Mouse (Mus musculus) duodenum, adult 2 months (tissue): ENCODE measurements around the gene Spaar. TPM values are rescaled to one million over a fixed set of nuclear protein-coding genes. Genes with fewer than 3 reads are reported as not detected.

ENCODE experiments used
- polyA plus RNA-seq: library from polyadenylated mRNA; depleted of rRNA; stranded (reverse); fragments of >200 nt; gene quantifications from 2 replicates; pipeline ENCODE4 v1.2.3, GENCODE M21; 2012; ENCODE audit warnings: low replicate concordance; rRNA removed

The Spaar gene
- 0.65 and 0.94 TPM in 2 replicates for polyA plus RNA-seq

GRCm38 (mm10) chr4:43729794-43730550, at the start of gene Spaar:
Gene Spaar (plus strand): TSS chr4:43730034.

GRCm38 (mm10) chr4:43700707-43701106, 29.1 kb upstream of the Spaar start, which contains the start of gene Olfr70:
Gene Olfr70 (minus strand): TSS chr4:43700807.

DNA sequence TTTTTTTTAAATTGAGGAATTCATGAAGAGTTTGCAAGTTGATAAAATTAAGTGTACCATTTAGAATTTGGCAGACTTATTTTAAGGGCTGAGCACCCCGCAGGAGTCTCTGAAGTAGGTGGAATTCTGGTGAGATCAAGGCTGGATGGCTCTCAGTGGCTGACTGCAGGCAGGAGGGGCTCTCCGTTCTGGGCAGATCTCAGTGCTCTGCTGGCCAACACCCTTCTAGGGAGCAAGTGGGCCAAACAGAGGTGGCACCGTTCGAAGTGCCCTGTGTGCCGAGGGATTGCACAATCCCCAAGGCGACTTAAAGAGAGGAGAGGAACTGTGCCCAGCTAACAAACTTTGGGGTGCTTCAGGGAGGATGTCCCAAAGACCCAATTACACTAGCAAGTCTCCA, 20.0 kb upstream of the Spaar start, which contains the start of gene Olfr71:
TSS of gene Olfr71 (minus strand) at position 387 of the 400 bp plus-strand sequence.

DNA sequence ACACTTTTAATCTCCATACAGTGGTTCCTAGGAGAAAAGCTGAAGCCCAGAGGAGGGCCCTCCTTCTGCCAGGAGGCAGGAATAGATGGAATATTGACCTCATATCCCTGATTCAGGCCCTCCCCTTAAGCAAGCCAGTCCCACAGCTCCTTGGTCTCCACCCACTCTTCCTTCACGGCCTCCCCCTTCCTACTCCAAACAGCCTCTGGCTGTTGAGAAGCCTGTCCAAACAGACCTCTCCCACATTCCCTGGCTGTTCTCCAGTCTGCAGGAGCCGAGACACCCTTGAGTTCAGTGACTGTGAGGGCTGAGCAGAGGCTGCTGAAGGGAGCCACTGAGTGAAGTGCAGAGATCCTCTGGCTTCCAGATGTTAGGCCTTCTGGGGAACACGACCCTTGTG, 2.8 kb upstream of the Spaar start, which contains the start of gene Hrct1:
TSS of gene Hrct1 (plus strand) at position 194 of the 400 bp plus-strand sequence.

GRCm38 (mm10) chr4:43770909-43771308, 41.1 kb downstream of the Spaar start, which contains the start of gene Olfr159:
Gene Olfr159 (minus strand): TSS chr4:43771009.

Other genes starting within 250 kb of the Spaar start
- gene Sit1, start 246.3 kb upstream of the Spaar start, polyA plus RNA-seq: 1.0 and 1.3 TPM in 2 replicates
- gene Ccdc107, start 237.1 kb upstream of the Spaar start, polyA plus RNA-seq: 470 and 876 TPM in 2 replicates
- gene Arhgef39, start 230.3 kb upstream of the Spaar start, polyA plus RNA-seq: 41.0 and 46.8 TPM in 2 replicates
- gene Car9, start 223.1 kb upstream of the Spaar start, polyA plus RNA-seq: 55.7 and 182 TPM in 2 replicates
- gene Tpm2, start 206.3 kb upstream of the Spaar start, polyA plus RNA-seq: 26.4 and 45.4 TPM in 2 replicates
- 123 and 169 TPM in 2 replicates for gene Creb3, start 167.7 kb upstream of the Spaar start, polyA plus RNA-seq
- gene Tln1, start 167.3 kb upstream of the Spaar start, polyA plus RNA-seq: 45.3 and 46.9 TPM in 2 replicates
- 27.0 and 43.1 TPM in 2 replicates for gene Rgp1, start 151.3 kb upstream of the Spaar start, polyA plus RNA-seq
- 6.5 and 8.3 TPM in 2 replicates for gene Gba2, start 151.2 kb upstream of the Spaar start, polyA plus RNA-seq
- 0.26 TPM in 1 of 2 replicates, not detected in the other for gene Msmp, start 145.5 kb upstream of the Spaar start, polyA plus RNA-seq
- 4.7 and 10.2 TPM in 2 replicates for gene Npr2, start 98.1 kb upstream of the Spaar start, polyA plus RNA-seq
- gene Spag8, start 76.4 kb upstream of the Spaar start, polyA plus RNA-seq: 0.52 and 0.68 TPM in 2 replicates
- gene Hint2, start 73.6 kb upstream of the Spaar start, polyA plus RNA-seq: 62.8 and 89.1 TPM in 2 replicates
- gene Tmem8b, start 61.1 kb upstream of the Spaar start, polyA plus RNA-seq: 4.5 and 6.5 TPM in 2 replicates
- not detected in 2 replicates for gene Fam221b, start 60.9 kb upstream of the Spaar start, polyA plus RNA-seq
- not detected in 2 replicates for gene Olfr70, start 29.2 kb upstream of the Spaar start, polyA plus RNA-seq
- not detected in 2 replicates for gene Olfr71, start 19.8 kb upstream of the Spaar start, polyA plus RNA-seq
- gene Hrct1, start 2.8 kb upstream of the Spaar start, polyA plus RNA-seq: 2.7 and 2.8 TPM in 2 replicates
- not detected in 2 replicates for gene Olfr159, start 41.0 kb downstream of the Spaar start, polyA plus RNA-seq
- not detected in 2 replicates for gene Olfr156, start 93.9 kb downstream of the Spaar start, polyA plus RNA-seq
- gene Olfr157, start 110.2 kb downstream of the Spaar start, polyA plus RNA-seq: not detected in 2 replicates
- not detected in 2 replicates for gene Olfr155, start 121.5 kb downstream of the Spaar start, polyA plus RNA-seq
- 1.3 and 3.3 TPM in 2 replicates for gene Reck, start 145.5 kb downstream of the Spaar start, polyA plus RNA-seq
- 5.0 and 8.8 TPM in 2 replicates for gene Glipr2, start 227.4 kb downstream of the Spaar start, polyA plus RNA-seq